Mouse (Mus musculus) stomach, postnatal 0 days (tissue): ENCODE measurements at regions not wholly inside any gene's neighbourhood (a gene's known extent, or its start where the extent isn't known, plus 50 kb on each side); places are given as distances from the start of the nearest gene placed in this dataset.

Source experiments
- CTCF ChIP-seq: IDR thresholded peaks from 2 replicates; pipeline ENCODE4 v1.5.1; 2016; ENCODE audit warnings: antibody characterized with exemption, low read depth, mild to moderate bottlenecking, moderate library complexity
- EP300 ChIP-seq: optimal IDR thresholded peaks from 2 replicates; pipeline ENCODE3; 2016; ENCODE audit warnings: antibody characterized with exemption

DNA sequence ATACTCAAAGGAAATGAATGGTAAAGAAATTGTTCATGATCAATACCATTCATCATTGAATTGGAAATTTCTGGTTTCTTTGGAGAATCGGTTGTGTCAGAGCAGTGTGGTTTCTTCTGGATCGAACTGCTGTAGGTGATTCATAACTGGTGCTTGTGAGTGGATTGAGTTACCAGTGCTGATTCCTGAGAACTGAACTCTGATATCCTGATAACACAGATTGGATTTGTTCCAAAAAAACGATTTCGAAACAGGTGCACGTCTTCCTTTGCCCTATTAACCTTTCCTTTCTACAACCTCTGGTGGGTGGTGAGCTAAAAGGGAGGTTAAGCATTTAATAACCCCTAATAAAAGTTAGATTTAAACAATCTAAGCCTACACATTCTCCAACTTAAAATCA, 569.0 kb upstream of the Robo1 start:
- TF ChIP-seq EP300 (no peak), CTCF (no peak)
